Mouse (Mus musculus) midbrain, embryonic 10.5 days (tissue): Measurements from ENCODE around the gene Pram1. TPM values are rescaled to one million over a fixed set of nuclear protein-coding genes. Genes with fewer than 3 reads are reported as not detected.
"Not testable (repeated sequence)": the region's sequence is repeated elsewhere in the genome, so short reads cannot be mapped to it uniquely, and the experiment has no call there.

Experiments used
- DNase-seq: peaks from one replicate; pipeline ENCODE4 v3.0.0-alpha.2; 2017; ENCODE audit warnings: low spot score
- H3K27ac ChIP-seq: fragments of 300-500 bp; sonication (generic); replicated peaks from 2 replicates; pipeline ENCODE4 v1.5.1; 2016; ENCODE audit warnings: mild to moderate bottlenecking
- H3K27me3 ChIP-seq: fragments of 300-500 bp; sonication (generic); 2 replicates; pipeline ENCODE4 v1.6.1; 2016; ENCODE audit warnings: low read depth, mild to moderate bottlenecking; ENCODE audit not compliant: poor library complexity, severe bottlenecking
- H3K36me3 ChIP-seq: fragments of 300-500 bp; sonication (generic); 2 replicates; pipeline ENCODE4 v1.6.1; 2016; ENCODE audit warnings: mild to moderate bottlenecking, moderate library complexity
- H3K4me1 ChIP-seq: fragments of 300-500 bp; sonication (generic); 2 replicates; pipeline ENCODE4 v1.6.1; 2016
- H3K4me3 ChIP-seq: fragments of 300-500 bp; sonication (generic); 2 replicates; pipeline ENCODE4 v1.5.1; 2016; ENCODE audit warnings: mild to moderate bottlenecking, moderate library complexity
- H3K9me3 ChIP-seq: fragments of 300-500 bp; sonication (generic); replicated peaks from 2 replicates; pipeline ENCODE4 v1.6.1; 2016; ENCODE audit warnings: mild to moderate bottlenecking
- WGBS: fragments of 180-500 bp; shearing (Covaris S2); methylation state at CpG from one replicate; pipeline ENCODE4 v1.1.7; 2016; 5-methylcytosine and 5-hydroxymethylcytosine counted together
- polyA plus RNA-seq: library from polyadenylated mRNA; unstranded; fragments of >200 nt; fragmentation: Nextera tagmentation; extraction: Ambion mirVana; gene quantifications from 2 replicates; pipeline ENCODE4 v1.2.1, GENCODE M21; 2016

Pram1 gene
- polyA plus RNA-seq = 0.22 and 0.30 TPM in 2 replicates

GRCm38 (mm10) chr17:33637516-33638276, at the start of gene Pram1:
Gene Pram1, plus strand, starts transcription at chr17:33638056.
- H3K36me3 ChIP-seq = peaks cover 81% of the 10 kb centered on the region
- WGBS = 91% methylated on average over 4 of the region's 4 CpGs
- no peaks in the 10 kb centered on the region for H3K9me3 ChIP-seq
- H3K4me3 ChIP-seq = no peak within 1 kb of the TSS
- DNase-seq = no peak
- no peak within 1 kb of the TSS for H3K27ac ChIP-seq
- H3K4me1 ChIP-seq = no peaks in the 10 kb centered on the region
- no peaks in the 10 kb centered on the region for H3K27me3 ChIP-seq

DNA sequence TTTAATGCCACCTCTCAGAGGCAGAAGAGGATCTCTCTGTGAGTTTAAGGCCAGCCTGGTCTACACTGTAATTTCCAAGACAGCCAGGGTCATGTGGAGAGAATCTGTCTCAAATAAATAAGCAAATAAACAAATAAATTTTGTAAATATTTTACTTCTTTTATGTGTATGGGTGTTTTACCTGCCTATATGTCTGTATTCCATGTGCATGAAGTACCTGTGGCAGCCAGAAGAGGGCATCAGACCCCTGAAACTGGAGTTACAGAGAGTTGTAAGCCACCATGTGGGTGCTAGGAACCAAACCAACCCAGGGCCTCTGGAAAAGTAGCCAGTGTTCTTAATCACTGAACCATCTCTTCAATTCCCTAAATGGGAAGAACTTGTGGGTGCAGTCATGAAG, 40.6 kb upstream of the Pram1 start:
- Histone ChIP-seq H3K36me3 (no peaks in the 10 kb centered on the region), H3K4me3 (no peak overlapping the region), H3K27me3 (no peaks in the 10 kb centered on the region), H3K4me1 (no peaks in the 10 kb centered on the region), H3K9me3 (peaks cover 15% of the 10 kb centered on the region), H3K27ac (no peak overlapping the region)
- no peak for DNase-seq

GRCm38 (mm10) chr17:33598506-33598905, 39.4 kb upstream of the Pram1 start:
- H3K27me3 ChIP-seq = no peaks in the 10 kb centered on the region
- no peak overlapping the region for H3K27ac ChIP-seq
- no peak overlapping the region for H3K4me3 ChIP-seq
- no peak for DNase-seq
- H3K9me3 ChIP-seq = peaks cover 15% of the 10 kb centered on the region
- no peaks in the 10 kb centered on the region for H3K36me3 ChIP-seq
- 90% methylated on average over 5 of the region's 5 CpGs for WGBS
- H3K4me1 ChIP-seq = no peaks in the 10 kb centered on the region

GRCm38 (mm10) chr17:33599836-33600475, 37.9 kb upstream of the Pram1 start:
- DNase-seq = no peak
- Histone ChIP-seq H3K4me1 (no peaks in the 10 kb centered on the region), H3K4me3 (no peak overlapping the region), H3K27ac (no peak overlapping the region), H3K9me3 (peaks cover 15% of the 10 kb centered on the region), H3K27me3 (no peaks in the 10 kb centered on the region), H3K36me3 (no peaks in the 10 kb centered on the region)
- WGBS = 87% methylated on average over 8 of the region's 8 CpGs

DNA sequence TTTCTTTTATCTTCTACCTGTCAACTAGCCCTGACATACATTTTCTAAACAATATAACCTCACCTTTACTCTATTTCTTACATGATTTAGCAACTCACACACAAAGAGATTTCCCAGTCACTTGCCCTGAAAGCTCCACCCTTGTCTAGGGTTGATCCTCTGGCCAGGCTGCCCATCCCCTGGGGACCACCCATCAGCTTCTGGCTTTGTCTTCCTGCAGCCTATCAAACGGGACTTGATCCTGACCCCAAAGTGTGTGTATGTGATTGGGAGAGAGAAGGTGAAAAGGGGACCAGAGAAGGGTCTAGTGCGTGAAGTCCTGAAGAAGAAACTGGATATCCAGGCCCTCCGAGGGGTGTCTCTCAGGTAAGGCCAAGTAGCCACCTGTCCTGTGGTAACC, 37.0 kb upstream of the Pram1 start:
- Histone ChIP-seq H3K36me3 (no peaks in the 10 kb centered on the region), H3K27ac (no peak overlapping the region), H3K9me3 (peaks cover 15% of the 10 kb centered on the region), H3K27me3 (no peaks in the 10 kb centered on the region), H3K4me1 (no peaks in the 10 kb centered on the region), H3K4me3 (no peak overlapping the region)
- WGBS = 78% methylated on average over 3 of the region's 3 CpGs
- DNase-seq = no peak

DNA sequence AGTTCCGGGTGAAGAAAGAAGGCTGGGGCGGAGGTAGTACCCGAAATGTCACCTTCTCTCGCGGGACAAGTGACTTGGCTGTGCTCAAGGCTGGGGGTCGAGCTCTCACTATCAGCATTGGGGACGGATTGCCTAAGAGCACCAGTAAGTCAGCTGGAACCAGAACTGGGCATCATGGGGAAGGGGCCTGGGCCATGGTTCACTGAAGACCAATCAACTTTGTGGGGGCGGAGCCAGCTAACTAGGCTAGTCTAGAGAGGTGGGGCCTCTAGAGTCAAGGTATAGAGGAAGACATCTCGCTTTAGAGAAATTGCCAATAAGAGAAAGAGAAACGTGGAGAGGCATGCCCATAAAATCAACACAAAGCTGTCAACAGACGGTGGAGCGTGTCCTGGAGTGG, 35.9 kb upstream of the Pram1 start:
- Histone ChIP-seq H3K4me3 (no peak overlapping the region), H3K9me3 (peaks cover 15% of the 10 kb centered on the region), H3K4me1 (no peaks in the 10 kb centered on the region), H3K27me3 (no peaks in the 10 kb centered on the region), H3K36me3 (no peaks in the 10 kb centered on the region), H3K27ac (no peak overlapping the region)
- 87% methylated on average over 12 of the region's 12 CpGs for WGBS
- no peak for DNase-seq

- no peak overlapping the region for H3K27ac ChIP-seq
- 91% methylated on average over 2 of the region's 2 CpGs for WGBS
- no peak for DNase-seq
- no peaks in the 10 kb centered on the region for H3K27me3 ChIP-seq
- no peaks in the 10 kb centered on the region for H3K9me3 ChIP-seq
- no peaks in the 10 kb centered on the region for H3K4me1 ChIP-seq
- H3K4me3 ChIP-seq = no peak overlapping the region
- no peaks in the 10 kb centered on the region for H3K36me3 ChIP-seq
These were observed 30.6 kb upstream of the Pram1 start for GRCm38 (mm10) chr17:33607273-33607672.

DNA sequence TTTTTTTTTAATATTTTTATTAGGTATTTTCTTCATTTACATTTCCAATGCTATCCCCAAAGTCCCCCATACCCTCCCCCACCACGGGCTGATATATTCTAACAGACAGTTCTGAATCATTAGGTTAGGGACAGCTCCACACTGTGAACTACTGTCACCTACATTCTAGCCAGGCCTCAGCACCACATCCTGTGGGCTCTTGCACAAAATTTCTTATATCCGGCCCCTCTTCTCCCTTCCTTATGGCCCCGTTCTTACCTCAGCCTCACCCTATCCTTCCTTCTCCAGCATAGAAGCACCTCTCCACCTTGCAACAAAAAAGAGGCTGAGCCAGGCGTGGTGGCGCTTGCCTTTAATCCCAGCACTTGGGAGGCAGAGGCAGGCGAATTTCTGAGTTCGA, 27.3 kb upstream of the Pram1 start:
- no peaks in the 10 kb centered on the region for H3K9me3 ChIP-seq
- H3K4me3 ChIP-seq = no peak overlapping the region
- no peaks in the 10 kb centered on the region for H3K36me3 ChIP-seq
- no peak for DNase-seq
- no peaks in the 10 kb centered on the region for H3K4me1 ChIP-seq
- 91% methylated on average over 7 of the region's 7 CpGs for WGBS
- no peaks in the 10 kb centered on the region for H3K27me3 ChIP-seq
- H3K27ac ChIP-seq = no peak overlapping the region

GRCm38 (mm10) chr17:33613726-33614125, 24.1 kb upstream of the Pram1 start:
- H3K4me3 ChIP-seq, H3K27ac ChIP-seq, H3K9me3 ChIP-seq, H3K27me3 ChIP-seq, H3K36me3 ChIP-seq, H3K4me1 ChIP-seq, DNase-seq: not testable (repeated sequence)
- WGBS = 89% methylated on average over 5 of the region's 5 CpGs

DNA sequence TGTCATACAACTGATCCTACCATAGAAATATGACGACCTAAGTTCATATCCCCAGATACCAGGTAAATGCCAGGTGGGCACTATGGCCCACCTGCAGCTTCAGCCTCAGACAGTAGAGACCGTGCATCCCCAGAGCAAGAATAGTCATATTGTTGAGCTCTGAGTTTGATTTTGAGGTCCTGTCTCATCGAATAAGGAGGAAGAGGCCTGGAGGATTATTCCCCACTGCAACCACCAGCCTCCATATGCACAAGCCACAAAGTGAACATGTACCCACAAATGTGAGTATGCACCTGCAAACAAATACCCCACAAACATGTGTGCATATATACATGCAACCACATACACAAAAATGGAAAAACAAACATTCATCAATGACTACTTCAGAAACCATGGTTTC, 10.6 kb upstream of the Pram1 start:
- Histone ChIP-seq H3K27me3 (no peaks in the 10 kb centered on the region), H3K9me3 (no peaks in the 10 kb centered on the region), H3K36me3 (peaks cover 21% of the 10 kb centered on the region), H3K4me1 (peaks cover 26% of the 10 kb centered on the region), H3K4me3 (no peak overlapping the region), H3K27ac (no peak overlapping the region)
- DNase-seq = no peak
- WGBS = 93% methylated on average over 3 of the region's 3 CpGs

DNA sequence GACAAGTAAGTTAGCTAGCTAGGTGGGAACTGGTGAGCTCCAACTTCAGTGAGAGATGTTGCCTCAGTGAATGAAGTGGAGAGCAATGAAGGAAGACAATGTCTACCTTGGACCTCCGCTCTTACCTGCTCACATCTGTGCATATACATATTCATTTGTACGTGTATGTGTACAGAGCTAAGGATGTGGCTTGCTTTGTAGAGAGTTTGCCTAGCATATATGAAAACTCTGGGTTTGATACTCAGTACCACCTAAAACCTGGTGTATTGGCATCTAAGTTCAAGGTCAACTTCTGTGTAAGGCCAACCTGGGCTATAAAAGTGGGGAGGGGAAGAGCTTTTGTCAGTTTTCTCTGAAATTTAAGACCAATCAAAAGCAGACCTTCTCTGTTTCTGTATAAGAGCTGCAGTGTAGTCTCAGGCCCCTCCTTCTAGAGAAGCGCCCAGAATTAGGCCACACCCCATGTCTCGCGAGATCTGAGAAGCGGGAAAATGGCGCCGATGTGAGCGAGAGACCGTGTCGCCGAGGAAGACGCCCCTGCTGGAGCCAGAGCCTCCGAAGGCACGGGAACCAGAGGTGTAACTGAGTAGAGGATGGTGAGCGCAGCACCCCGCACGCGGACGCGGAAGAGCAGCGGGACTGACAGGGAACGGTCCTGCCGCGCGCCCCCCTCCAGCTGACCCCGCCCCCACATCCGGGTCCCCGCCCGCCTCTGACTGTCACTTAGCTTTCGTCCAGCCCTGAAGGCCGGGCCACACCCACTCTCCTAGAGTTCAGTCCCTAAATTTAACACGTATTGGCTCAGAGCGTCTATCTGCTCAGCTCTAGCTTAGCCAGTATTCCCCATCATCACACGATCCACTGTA, 9.0 kb upstream of the Pram1 start, which contains the start of gene Zfp414:
Gene Zfp414, plus strand, starts transcription at position 470 of the 866 bp plus-strand sequence.
- DNase-seq = peak; percentile 92
- peaks cover 33% of the 10 kb centered on the region for H3K36me3 ChIP-seq
- peak within 1 kb of the TSS; percentile 98 for H3K27ac ChIP-seq
- H3K4me1 ChIP-seq = peaks cover 26% of the 10 kb centered on the region
- peak within 1 kb of the TSS; percentile 77 for H3K4me3 ChIP-seq
- H3K9me3 ChIP-seq = no peaks in the 10 kb centered on the region
- WGBS = 2% methylated on average over 35 of the region's 35 CpGs
- no peaks in the 10 kb centered on the region for H3K27me3 ChIP-seq

DNA sequence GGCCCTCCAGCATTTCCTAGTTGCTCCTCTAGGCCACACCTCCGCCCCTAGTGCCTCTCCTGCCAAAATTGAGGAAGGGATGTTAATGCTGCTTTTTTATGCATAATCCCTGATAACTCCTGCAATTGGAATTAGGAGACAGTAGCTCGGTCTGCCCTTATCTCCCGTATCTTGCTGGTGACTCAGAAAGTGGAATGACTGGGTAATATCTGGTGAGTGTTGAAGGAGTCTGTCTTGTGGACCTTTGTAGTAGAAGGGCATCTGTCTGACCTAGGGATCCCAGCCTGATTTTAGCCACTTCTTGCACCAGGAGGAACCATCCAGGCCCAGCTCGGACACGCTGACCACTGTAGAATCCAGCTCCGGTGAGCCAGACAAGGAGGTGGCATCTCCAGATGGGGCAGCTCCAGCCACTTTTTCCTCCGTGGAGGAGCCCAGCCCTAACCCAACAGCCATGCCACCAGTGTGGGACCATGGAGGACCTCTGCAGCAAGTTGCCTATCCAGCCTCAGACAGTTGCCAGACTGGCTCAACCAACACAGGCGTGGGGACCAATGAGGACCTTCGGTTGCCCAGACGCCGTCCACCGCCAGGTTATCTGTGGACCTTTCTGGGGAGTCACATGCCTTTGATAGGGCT, 8.2 kb upstream of the Pram1 start:
- peaks cover 26% of the 10 kb centered on the region for H3K4me1 ChIP-seq
- peak overlapping the region; percentile 98 for H3K27ac ChIP-seq
- no peaks in the 10 kb centered on the region for H3K9me3 ChIP-seq
- 78% methylated on average over 12 of the region's 12 CpGs for WGBS
- H3K36me3 ChIP-seq = peaks cover 39% of the 10 kb centered on the region
- H3K27me3 ChIP-seq = no peaks in the 10 kb centered on the region
- no peak for DNase-seq
- peak overlapping the region; percentile 77 for H3K4me3 ChIP-seq
